Mouse (Mus musculus) embryonic fibroblast, embryonic 13.5 days (primary cell): ENCODE data around the gene Ccdc78.

ENCODE experiments used
- CTCF ChIP-seq: IDR thresholded peaks from 2 replicates; pipeline ENCODE4 v1.5.1; 2011; ENCODE audit warnings: mild to moderate bottlenecking, control low read depth, low read length, moderate library complexity, borderline replicate concordance; ENCODE audit not compliant: insufficient read depth
- POLR2A ChIP-seq: IDR thresholded peaks from 2 replicates; pipeline ENCODE4 v1.6.1; 2011; ENCODE audit warnings: low read depth, mild to moderate bottlenecking, control low read depth, low read length, moderate library complexity

GRCm38 (mm10) chr17:25809606-25810340 is 23.4 kb downstream of the Ccdc78 start:
- TF ChIP-seq CTCF (no peak), POLR2A (no peak)
